ENCODE assay signal across 11 mouse cellular contexts in the genomic region with DNA sequence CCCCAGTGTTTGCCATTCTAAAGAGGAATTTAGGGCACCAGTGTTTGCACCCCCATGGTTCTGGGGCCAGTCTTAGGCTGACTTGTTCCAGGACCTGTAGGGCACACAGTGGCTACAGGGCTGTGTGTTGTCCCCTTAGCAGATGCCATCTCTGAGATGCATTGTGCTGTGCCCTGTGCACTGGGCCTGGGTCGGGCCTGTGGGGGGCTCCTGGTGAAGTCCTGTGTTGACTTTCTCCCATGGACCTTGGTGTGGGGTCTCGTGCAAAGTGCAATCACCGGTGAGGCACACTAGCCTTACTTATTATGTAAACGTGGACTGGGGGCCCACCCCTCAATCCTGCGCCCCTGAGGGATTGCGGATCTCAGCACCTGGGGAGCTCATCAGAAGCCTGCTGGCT. TPM values are rescaled to one million over a fixed set of nuclear protein-coding genes. Genes with fewer than 3 reads are reported as not detected.
DNase-seq lines count a peak whose midpoint lies in the region; ATAC-seq and TF ChIP-seq lines count a peak whose summit lies in the region.
"Had no signal": no experiment of that assay in that cellular context is flagged by ENCODE, and none has a peak within 500 bp of the region (broad histone marks: within the 10 kb centered on the region; RNA-seq: fewer than 3 reads in every experiment).

No protein-coding gene starts in this region.

- H3K4me3 ChIP-seq in forebrain, embryonic 12.5 days (replicated peaks) = no peak overlapping the region
- no peak overlapping the region for H3K4me3 ChIP-seq in forebrain, embryonic 15.5 days
- peak overlapping the region; percentile 11; the same call in 1 of the 2 replicates for H3K4me3 ChIP-seq in kidney, embryonic 16.5 days (ENCODE audit: low read length)
- H3K4me3 ChIP-seq in kidney, adult 2 months (ENCODE audit: insufficient read depth, low read depth, low read length) = no peak overlapping the region
- no peak overlapping the region for H3K4me3 ChIP-seq in hindbrain, embryonic 13.5 days
- H3K4me3 ChIP-seq in liver, postnatal 0 days (ENCODE audit: low read depth, low read length) = no peak overlapping the region

- H3K4me1 ChIP-seq in forebrain, embryonic 12.5 days = peaks cover 55% of the 10 kb centered on the region
- H3K4me1 ChIP-seq in forebrain, embryonic 15.5 days = peaks cover 49% of the 10 kb centered on the region
- H3K4me1 ChIP-seq in kidney, embryonic 16.5 days (ENCODE audit: insufficient read depth, low read length) = peaks cover 55% of the 10 kb centered on the region
- H3K4me1 ChIP-seq in kidney, adult 2 months (ENCODE audit: control insufficient read depth, insufficient read depth, low read length) = peaks cover 24% of the 10 kb centered on the region
- H3K4me1 ChIP-seq in hindbrain, embryonic 13.5 days (replicated peaks) = peaks cover 61% of the 10 kb centered on the region
- H3K4me1 ChIP-seq in liver, postnatal 0 days (ENCODE audit: insufficient read depth) = peaks cover 39% of the 10 kb centered on the region

- no peak overlapping the region for H3K27ac ChIP-seq in forebrain, embryonic 12.5 days
- no peak overlapping the region; the same call in 1 of the 2 replicates for H3K27ac ChIP-seq in forebrain, embryonic 15.5 days (replicated peaks)
- no peak overlapping the region for H3K27ac ChIP-seq in kidney, embryonic 16.5 days (ENCODE audit: low read length)
- no peak overlapping the region for H3K27ac ChIP-seq in kidney, adult 2 months (ENCODE audit: insufficient read depth, low read depth, low read length)
- no peak overlapping the region for H3K27ac ChIP-seq in hindbrain, embryonic 13.5 days
- no peak overlapping the region for H3K27ac ChIP-seq in liver, postnatal 0 days (ENCODE audit: low read depth)

- TF ChIP-seq EP300 in liver, postnatal 0 days (IDR thresholded peaks at IDR 0.05; ENCODE audit: low read depth) = no peak

- DNase-seq in kidney, adult 2 months = no peak
- DNase-seq in liver, postnatal 0 days = no peak
- DNase-seq in layer of hippocampus, postnatal 10 days (ENCODE audit: low spot score in 2 of 2) = no peak
- DNase-seq: retina, postnatal 1 day had no signal

- peak overlapping the region; percentile 39; the same call in 1 of the 2 replicates for H3K4me2 ChIP-seq in forebrain, embryonic 12.5 days
- no peak overlapping the region; the same call in 1 of the 2 replicates for H3K4me2 ChIP-seq in forebrain, embryonic 15.5 days (replicated peaks)
- H3K4me2 ChIP-seq in kidney, embryonic 16.5 days (replicated peaks; ENCODE audit: low read depth, low read length) = peak overlapping the region; percentile 29
- H3K4me2 ChIP-seq in hindbrain, embryonic 13.5 days = peak overlapping the region; percentile 8; the same call in 1 of the 2 replicates
- H3K4me2 ChIP-seq in liver, postnatal 0 days (ENCODE audit: low read depth, low read length) = 0 out of 2 replicates have a peak overlapping the region, but pooled peaks have one; percentile 2

- H3K9me3 ChIP-seq in forebrain, embryonic 12.5 days = no peaks in the 10 kb centered on the region
- H3K9me3 ChIP-seq in forebrain, embryonic 15.5 days = no peaks in the 10 kb centered on the region
- H3K9me3 ChIP-seq in kidney, embryonic 16.5 days (ENCODE audit: low read length) = no peaks in the 10 kb centered on the region
- H3K9me3 ChIP-seq in hindbrain, embryonic 13.5 days = no peaks in the 10 kb centered on the region
- no peaks in the 10 kb centered on the region for H3K9me3 ChIP-seq in liver, postnatal 0 days (ENCODE audit: low read length)

- no peak for TF ChIP-seq POLR2A in kidney, adult 2 months (IDR thresholded peaks at IDR 0.05; ENCODE audit: low read depth, low read length)

- H3K36me3 ChIP-seq in forebrain, embryonic 12.5 days (replicated peaks) = peaks cover 27% of the 10 kb centered on the region
- H3K36me3 ChIP-seq in forebrain, embryonic 15.5 days = peaks cover 29% of the 10 kb centered on the region
- H3K36me3 ChIP-seq in kidney, embryonic 16.5 days (ENCODE audit: insufficient read depth, low read length) = peaks cover 22% of the 10 kb centered on the region
- H3K36me3 ChIP-seq in kidney, adult 2 months (ENCODE audit: control insufficient read depth, insufficient read depth, low read length) = peaks cover 4% of the 10 kb centered on the region
- peaks cover 47% of the 10 kb centered on the region for H3K36me3 ChIP-seq in hindbrain, embryonic 13.5 days
- H3K36me3 ChIP-seq in liver, postnatal 0 days (replicated peaks; ENCODE audit: insufficient read depth, low read length) = peaks cover 39% of the 10 kb centered on the region

- 0 out of 2 replicates have a peak overlapping the region, but pooled peaks have one; percentile 17 for H3K9ac ChIP-seq in forebrain, embryonic 12.5 days
- H3K9ac ChIP-seq in forebrain, embryonic 15.5 days (replicated peaks) = no peak overlapping the region
- peak overlapping the region; percentile 35; the same call in 1 of the 2 replicates for H3K9ac ChIP-seq in kidney, embryonic 16.5 days (replicated peaks; ENCODE audit: low read length)
- peak overlapping the region; percentile 19; the same call in 1 of the 2 replicates for H3K9ac ChIP-seq in hindbrain, embryonic 13.5 days
- no peak overlapping the region for H3K9ac ChIP-seq in liver, postnatal 0 days (replicated peaks)

- no peak for TF ChIP-seq CTCF in kidney, adult 2 months (conservative IDR thresholded peaks at IDR 0.05; ENCODE audit: insufficient read depth, insufficient read length, low read depth, low read length)
- no peak for TF ChIP-seq CTCF in liver, postnatal 0 days (IDR thresholded peaks at IDR 0.05; ENCODE audit: low read depth)

- no peak for ATAC-seq in forebrain, embryonic 12.5 days (ENCODE audit: low FRiP score)
- no peak for ATAC-seq in forebrain, embryonic 15.5 days (replicated peaks)
- ATAC-seq in kidney, embryonic 16.5 days (ENCODE audit: low FRiP score, low TSS enrichment) = no peak
- ATAC-seq in hindbrain, embryonic 13.5 days (ENCODE audit: low FRiP score) = no peak
- no peak for ATAC-seq in liver, postnatal 0 days
- no peak for ATAC-seq in CD4-positive, CD25-positive, alpha-beta regulatory T cell, adult 4 months
- ATAC-seq: inflammation-experienced regulatory T-cells, adult 6 months; Patski had no signal

- H3K27me3 ChIP-seq in forebrain, embryonic 12.5 days = peaks cover 59% of the 10 kb centered on the region
- peaks cover 16% of the 10 kb centered on the region; the same call in 1 of the 2 replicates for H3K27me3 ChIP-seq in forebrain, embryonic 15.5 days
- H3K27me3 ChIP-seq in kidney, embryonic 16.5 days (ENCODE audit: insufficient read depth, low read length) = 0 out of 2 replicates have a peak, but pooled peaks cover 2% of the 10 kb centered on the region
- H3K27me3 ChIP-seq in kidney, adult 2 months (replicated peaks; ENCODE audit: control insufficient read depth, insufficient read depth, low read length) = no peaks in the 10 kb centered on the region
- peaks cover 46% of the 10 kb centered on the region for H3K27me3 ChIP-seq in hindbrain, embryonic 13.5 days
- H3K27me3 ChIP-seq in liver, postnatal 0 days (ENCODE audit: insufficient read depth, low read length) = no peaks in the 10 kb centered on the region
- H3K27me3 ChIP-seq: Patski had no signal

- WGBS in forebrain, embryonic 12.5 days = 71% methylated on average over 6 of the region's 6 CpGs
- WGBS in forebrain, embryonic 15.5 days = 74% methylated on average over 6 of the region's 6 CpGs
- 81% methylated on average over 6 of the region's 6 CpGs for WGBS in kidney, embryonic 16.5 days
- WGBS in kidney, adult 2 months = 83% methylated on average over 6 of the region's 6 CpGs
- 78% methylated on average over 6 of the region's 6 CpGs for WGBS in hindbrain, embryonic 13.5 days
- WGBS in liver, postnatal 0 days (ENCODE audit: insufficient replicate concordance) = 69% methylated on average over 6 of the region's 6 CpGs

RNA-seq across cellular contexts. Expression of a gene that starts 3.1 kb away (rescaled TPM):
- polyA plus RNA-seq in forebrain, embryonic 12.5 days (2016; fragmentation: Nextera tagmentation; extraction: Ambion mirVana) = 520 TPM in 2 replicates
- 665 and 705 TPM in 2 replicates for polyA plus RNA-seq in forebrain, embryonic 15.5 days (2015; fragmentation: Nextera tagmentation; extraction: Ambion mirVana)
- 322 and 487 TPM in 2 replicates for polyA plus RNA-seq in kidney, embryonic 16.5 days (2015; fragmentation: Nextera tagmentation; extraction: Ambion mirVana)
- polyA plus RNA-seq in kidney, adult 2 months (2012; rRNA removed) = 2,250 and 2,535 TPM in 2 replicates
- 545 and 558 TPM in 2 replicates for polyA plus RNA-seq in hindbrain, embryonic 13.5 days (2015; fragmentation: Nextera tagmentation; extraction: Ambion mirVana)
- 256 and 266 TPM in 2 replicates for polyA plus RNA-seq in liver, postnatal 0 days (2015; fragmentation: Nextera tagmentation; extraction: Ambion mirVana)
- 100 to 1,000 TPM; 582 to 612 TPM for total RNA-seq in layer of hippocampus, postnatal 10 days (2021)
- polyA plus RNA-seq in CD4-positive, CD25-positive, alpha-beta regulatory T cell, adult 4 months (2017; shearing (Covaris generic)) = 100 to 1,000 TPM; 103 to 139 TPM

RNA-seq across cellular contexts. Expression of a gene that starts 11.9 kb away (rescaled TPM):
- polyA plus RNA-seq in forebrain, embryonic 12.5 days (2016; fragmentation: Nextera tagmentation; extraction: Ambion mirVana) = 14.3 and 16.5 TPM in 2 replicates
- polyA plus RNA-seq in forebrain, embryonic 15.5 days (2015; fragmentation: Nextera tagmentation; extraction: Ambion mirVana) = 27.3 and 28.0 TPM in 2 replicates
- polyA plus RNA-seq in kidney, embryonic 16.5 days (2015; fragmentation: Nextera tagmentation; extraction: Ambion mirVana) = 41.0 and 52.0 TPM in 2 replicates
- 63.7 and 93.5 TPM in 2 replicates for polyA plus RNA-seq in kidney, adult 2 months (2012; rRNA removed)
- 27.7 and 28.9 TPM in 2 replicates for polyA plus RNA-seq in hindbrain, embryonic 13.5 days (2015; fragmentation: Nextera tagmentation; extraction: Ambion mirVana)
- 1.2 and 2.2 TPM in 2 replicates for polyA plus RNA-seq in liver, postnatal 0 days (2015; fragmentation: Nextera tagmentation; extraction: Ambion mirVana)
- 10 to 100 TPM; 25.6 to 26.6 TPM for total RNA-seq in layer of hippocampus, postnatal 10 days (2021)
- under 1 TPM in 1 of 2 experiments, not detected in 1; 0.78 TPM for polyA plus RNA-seq in CD4-positive, CD25-positive, alpha-beta regulatory T cell, adult 4 months (2017; shearing (Covaris generic))

RNA-seq across cellular contexts. Expression of a gene that starts 17.4 kb away (rescaled TPM):
- 74.8 and 75.9 TPM in 2 replicates for polyA plus RNA-seq in forebrain, embryonic 12.5 days (2016; fragmentation: Nextera tagmentation; extraction: Ambion mirVana)
- polyA plus RNA-seq in forebrain, embryonic 15.5 days (2015; fragmentation: Nextera tagmentation; extraction: Ambion mirVana) = 99.8 and 103 TPM in 2 replicates
- 92.3 and 92.7 TPM in 2 replicates for polyA plus RNA-seq in kidney, embryonic 16.5 days (2015; fragmentation: Nextera tagmentation; extraction: Ambion mirVana)
- 93.0 and 107 TPM in 2 replicates for polyA plus RNA-seq in kidney, adult 2 months (2012; rRNA removed)
- polyA plus RNA-seq in hindbrain, embryonic 13.5 days (2015; fragmentation: Nextera tagmentation; extraction: Ambion mirVana) = 79.8 and 82.4 TPM in 2 replicates
- polyA plus RNA-seq in liver, postnatal 0 days (2015; fragmentation: Nextera tagmentation; extraction: Ambion mirVana) = 18.3 and 19.2 TPM in 2 replicates
- total RNA-seq in layer of hippocampus, postnatal 10 days (2021) = 100 to 1,000 TPM; 124 to 125 TPM
- 10 to 100 TPM; 28.5 to 42.5 TPM for polyA plus RNA-seq in CD4-positive, CD25-positive, alpha-beta regulatory T cell, adult 4 months (2017; shearing (Covaris generic))

RNA-seq across cellular contexts. Expression of a gene that starts 38.4 kb away (rescaled TPM):
- polyA plus RNA-seq in forebrain, embryonic 12.5 days (2016; fragmentation: Nextera tagmentation; extraction: Ambion mirVana) = 0.49 and 0.92 TPM in 2 replicates
- polyA plus RNA-seq in forebrain, embryonic 15.5 days (2015; fragmentation: Nextera tagmentation; extraction: Ambion mirVana) = 0.57 and 0.84 TPM in 2 replicates
- polyA plus RNA-seq in kidney, embryonic 16.5 days (2015; fragmentation: Nextera tagmentation; extraction: Ambion mirVana) = 0.70 and 0.98 TPM in 2 replicates
- 1.7 and 2.1 TPM in 2 replicates for polyA plus RNA-seq in kidney, adult 2 months (2012; rRNA removed)
- 1.2 and 1.7 TPM in 2 replicates for polyA plus RNA-seq in hindbrain, embryonic 13.5 days (2015; fragmentation: Nextera tagmentation; extraction: Ambion mirVana)
- 4.0 and 4.4 TPM in 2 replicates for polyA plus RNA-seq in liver, postnatal 0 days (2015; fragmentation: Nextera tagmentation; extraction: Ambion mirVana)
- total RNA-seq in layer of hippocampus, postnatal 10 days (2021) = 1 to 10 TPM; 1.9 to 3.2 TPM
- 10 to 100 TPM; 28.5 to 31.9 TPM for polyA plus RNA-seq in CD4-positive, CD25-positive, alpha-beta regulatory T cell, adult 4 months (2017; shearing (Covaris generic))
- polyA plus RNA-seq: Patski had no signal

RNA-seq across cellular contexts. Expression of a gene that starts 38.5 kb away (rescaled TPM):
- polyA plus RNA-seq in forebrain, embryonic 12.5 days (2016; fragmentation: Nextera tagmentation; extraction: Ambion mirVana) = 3.1 and 4.3 TPM in 2 replicates
- polyA plus RNA-seq in forebrain, embryonic 15.5 days (2015; fragmentation: Nextera tagmentation; extraction: Ambion mirVana) = 3.0 and 4.2 TPM in 2 replicates
- polyA plus RNA-seq in kidney, embryonic 16.5 days (2015; fragmentation: Nextera tagmentation; extraction: Ambion mirVana) = 18.5 and 22.8 TPM in 2 replicates
- 3.9 and 4.3 TPM in 2 replicates for polyA plus RNA-seq in kidney, adult 2 months (2012; rRNA removed)
- polyA plus RNA-seq in hindbrain, embryonic 13.5 days (2015; fragmentation: Nextera tagmentation; extraction: Ambion mirVana) = 3.0 and 4.2 TPM in 2 replicates
- 2.9 and 3.0 TPM in 2 replicates for polyA plus RNA-seq in liver, postnatal 0 days (2015; fragmentation: Nextera tagmentation; extraction: Ambion mirVana)
- 1 to 10 TPM; 1.7 to 2.4 TPM for total RNA-seq in layer of hippocampus, postnatal 10 days (2021)
- polyA plus RNA-seq in CD4-positive, CD25-positive, alpha-beta regulatory T cell, adult 4 months (2017; shearing (Covaris generic)) = 1 to 10 TPM in 1 of 2 experiments, not detected in 1; 2.8 TPM

Comparison
In these comparisons a context has a peak if more than half of its experiments do, and no peak if none do; other contexts are left out.
1. H3K9ac ChIP-seq: peak in forebrain, embryonic 12.5 days (single experiment), kidney, embryonic 16.5 days (single experiment) and hindbrain, embryonic 13.5 days (single experiment); none in forebrain, embryonic 15.5 days (single experiment) and liver, postnatal 0 days (single experiment).